Mouse (Mus musculus) C2C12 (cell line): ENCODE data around the gene Gm28308.

Source experiments
- CTCF ChIP-seq: IDR thresholded peaks from one replicate; pipeline ENCODE4 v1.5.1; 2011; ENCODE audit not compliant: control insufficient read depth, insufficient read depth, insufficient read length
- MAX ChIP-seq: IDR thresholded peaks from one replicate; pipeline ENCODE4 v1.6.1; 2011; ENCODE audit warnings: mild to moderate bottlenecking, control low read depth
- MYOD1 ChIP-seq: IDR thresholded peaks from one replicate; pipeline ENCODE4 v1.6.1; 2011; ENCODE audit warnings: low read depth; ENCODE audit not compliant: control insufficient read depth, insufficient read length

DNA sequence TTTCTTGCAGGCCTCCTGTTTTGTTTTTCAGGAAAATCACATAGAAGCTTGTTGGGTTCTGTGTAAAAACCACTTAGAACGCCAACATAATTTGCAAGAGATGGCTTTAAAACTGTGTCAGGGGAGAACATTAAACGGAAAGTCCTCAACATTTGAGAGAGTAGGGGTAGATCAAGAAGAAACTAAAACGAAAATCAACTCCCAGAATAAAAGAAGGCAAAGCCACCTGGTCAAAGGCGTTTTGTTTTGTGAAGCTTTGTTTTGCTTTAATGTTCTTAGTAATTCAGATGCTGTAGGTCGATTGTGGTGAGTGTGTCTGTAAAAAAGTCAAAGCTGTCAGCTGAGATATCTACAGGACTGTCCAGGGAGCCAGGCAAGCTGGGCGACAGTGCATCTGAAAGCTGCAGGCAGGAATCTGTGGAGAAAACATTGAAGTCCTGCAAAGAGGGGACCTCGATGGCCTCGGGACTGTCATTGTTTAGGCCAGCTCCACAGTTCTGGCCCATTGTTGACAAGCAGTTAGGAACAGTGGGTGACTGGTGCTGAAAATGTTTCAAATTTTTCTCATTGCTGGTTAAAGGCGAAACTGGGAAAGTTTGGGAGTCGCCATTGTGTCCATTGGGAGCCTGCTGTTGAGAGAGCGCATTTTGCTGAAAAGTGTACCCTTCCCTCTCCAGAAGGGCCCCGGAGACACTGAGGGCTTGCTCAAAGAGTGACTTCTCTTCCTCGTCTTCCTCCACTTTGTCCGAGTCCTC is 50.4 kb downstream of the Gm28308 start:
- TF ChIP-seq CTCF (no peak), MAX (no peak), MYOD1 (no peak)
